Mouse (Mus musculus) gastrocnemius, adult 18-20 months (tissue): ENCODE measurements around the gene Rwdd4a. TPM values are rescaled to one million over a fixed set of nuclear protein-coding genes. Genes with fewer than 3 reads are reported as not detected.

Experiments
- DNase-seq: peaks from one replicate; pipeline ENCODE4 v3.0.0; 2021; ENCODE audit warnings: low spot score
- microRNA-seq: library from miRNA; unstranded; fragments of <30 nt; microRNA quantifications from one replicate; pipeline ENCODE4 v1.2.0, GENCODE M21; 2021
- total RNA-seq, 2 experiments: library from RNA; stranded (reverse); gene quantifications; 2 replicates each; pipeline ENCODE4 v1.2.3; 2021

The Rwdd4a gene
- total RNA-seq, 2 experiments from 2014 or later = 29.1 to 35.0 TPM

DNA sequence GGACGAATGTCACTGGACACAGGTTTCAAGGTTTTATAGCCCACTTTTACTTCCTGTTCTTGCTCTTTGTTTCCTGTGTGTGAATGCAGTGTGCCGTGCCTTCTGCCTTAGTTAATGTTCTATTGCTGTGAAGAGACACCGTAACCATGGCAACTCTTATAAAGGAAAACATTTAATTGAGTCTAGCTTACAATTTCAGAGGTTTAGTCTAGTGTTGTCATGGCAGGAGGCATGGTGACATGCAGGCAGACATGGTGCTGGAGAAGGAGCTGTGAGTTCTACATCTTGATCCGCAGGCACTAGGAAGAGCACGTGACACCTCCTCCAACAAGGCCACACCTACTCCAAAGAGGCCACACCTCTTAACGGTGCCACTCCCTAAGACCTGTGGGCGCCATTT lies 48.0 kb downstream of the Rwdd4a start:
- DNase-seq = no peak

- DNase-seq = no peak
Measured at GRCm38 (mm10) chr8:47588616-47589015, 55.2 kb downstream of the Rwdd4a start.

DNA sequence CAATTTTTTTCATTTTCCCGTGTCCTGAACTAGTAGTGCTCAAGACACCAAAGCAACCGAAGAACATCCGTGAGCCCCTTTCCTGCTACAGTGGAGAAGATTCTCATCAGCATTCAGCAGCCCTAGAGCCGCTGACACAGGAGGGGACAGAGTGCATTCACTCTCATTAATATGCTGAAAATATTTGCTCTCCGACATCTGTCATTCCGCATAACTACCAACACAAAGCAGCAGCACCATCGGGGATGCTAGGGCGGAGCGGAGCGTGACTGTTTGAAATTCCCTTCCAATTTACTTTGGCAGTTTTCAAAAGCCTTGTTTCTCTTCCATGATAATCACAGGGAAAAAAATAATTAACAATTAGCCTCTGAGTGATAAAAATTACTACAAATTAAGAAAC lies 56.9 kb downstream of the Rwdd4a start:
- DNase-seq = no peak

DNA sequence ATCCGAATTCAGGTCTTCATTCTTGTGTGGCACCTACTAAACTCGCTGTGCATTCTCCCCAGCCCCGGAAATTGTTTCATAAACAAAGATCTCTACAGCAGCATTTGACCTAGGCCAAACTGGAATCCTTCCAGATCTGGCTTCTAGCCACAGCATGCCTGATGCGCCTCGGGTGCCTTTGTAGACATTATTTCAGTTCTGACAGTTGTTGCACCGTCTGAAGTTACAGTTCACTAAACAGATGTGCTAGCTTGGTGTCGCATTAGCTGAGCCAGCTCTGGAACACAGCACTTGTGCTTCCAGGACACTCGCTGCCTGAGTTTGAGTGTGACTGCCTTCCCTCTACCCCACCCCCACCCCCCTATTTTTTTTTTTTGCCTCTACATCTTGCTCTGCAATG lies 67.2 kb downstream of the Rwdd4a start:
- DNase-seq = no peak

Small RNAs within 50 kb of the gene (microRNA-seq; reads per million reads assigned to microRNA genes)
- gene Gm27409 = not detected

Other genes with a start within 250 kb of the Rwdd4a start
- 1 to 10 TPM; 6.0 to 6.6 TPM for gene Stox2, start 87.3 kb upstream of the Rwdd4a start, total RNA-seq
- 10 to 100 TPM; 19.2 to 20.3 TPM for gene Trappc11, start 194 bp upstream of the Rwdd4a start, total RNA-seq
- gene Ing2, start 141.9 kb downstream of the Rwdd4a start, total RNA-seq = 10 to 100 TPM; 17.9 to 18.6 TPM
- 1 to 10 TPM; 5.0 to 5.7 TPM for gene Cdkn2aip, start 180.3 kb downstream of the Rwdd4a start, total RNA-seq